Mouse (Mus musculus): Measurements from ENCODE around the gene Lekr1.

GRCm38 (mm10) chr3:65844851-65845552, 179.0 kb downstream of the Lekr1 start:
- TF ChIP-seq CTCF (IDR thresholded peaks at IDR 0.05; ENCODE audit: low read depth) (no peak), EP300 (optimal IDR thresholded peaks at IDR 0.05) (no peak)
